Mouse (Mus musculus) 3T3-L1 (cell line): ENCODE results near the gene Phf24.
A peak's percentile ranks its signal among the peaks of the same experiment; 100 is the strongest.

Experiments
- DNase-seq: peaks from one replicate; pipeline ENCODE4 v3.0.0-alpha.2; 2015; ENCODE audit warnings: low read depth, low spot score

The Phf24 gene

GRCm38 (mm10) chr4:42916617-42917401, at the start of gene Phf24:
Phf24 (plus strand) TSS chr4:42916660.
- DNase-seq, result no peak

GRCm38 (mm10) chr4:42867390-42867789, 49.1 kb upstream of the Phf24 start:
- DNase-seq, result no peak

GRCm38 (mm10) chr4:42868193-42868592, 48.3 kb upstream of the Phf24 start:
- DNase-seq, result peak; percentile 0

GRCm38 (mm10) chr4:42870748-42871147, 45.7 kb upstream of the Phf24 start:
- DNase-seq, result peak; percentile 1

- peak; percentile 0 for DNase-seq
Observed at GRCm38 (mm10) chr4:42872151-42872550, 44.3 kb upstream of the Phf24 start.

- no peak for DNase-seq
Observed at GRCm38 (mm10) chr4:42872746-42873435, 43.6 kb upstream of the Phf24 start.

- no peak for DNase-seq
Observed at GRCm38 (mm10) chr4:42874134-42874533, 42.3 kb upstream of the Phf24 start, which contains the start of gene Fam205c. Fam205c (minus strand) TSS chr4:42874234.

GRCm38 (mm10) chr4:42876586-42877291, 39.7 kb upstream of the Phf24 start:
- DNase-seq, result peak; percentile 73

- no peak for DNase-seq
Observed at GRCm38 (mm10) chr4:42877657-42878056, 38.8 kb upstream of the Phf24 start.

- DNase-seq, result no peak
Observed at GRCm38 (mm10) chr4:42879829-42880676, 36.4 kb upstream of the Phf24 start.

- DNase-seq, result no peak
Observed at GRCm38 (mm10) chr4:42880677-42880948, 35.8 kb upstream of the Phf24 start.

- no peak for DNase-seq
Observed at GRCm38 (mm10) chr4:42886926-42887325, 29.5 kb upstream of the Phf24 start.

- DNase-seq, result no peak
Observed at GRCm38 (mm10) chr4:42888806-42889205, 27.7 kb upstream of the Phf24 start.

GRCm38 (mm10) chr4:42891176-42891575, 25.3 kb upstream of the Phf24 start:
- DNase-seq, result no peak

- no peak for DNase-seq
Observed at GRCm38 (mm10) chr4:42895118-42895517, 21.3 kb upstream of the Phf24 start.

- no peak for DNase-seq
Observed at GRCm38 (mm10) chr4:42898914-42899313, 17.5 kb upstream of the Phf24 start.

- DNase-seq, result no peak
Observed at GRCm38 (mm10) chr4:42900878-42901277, 15.6 kb upstream of the Phf24 start.

- DNase-seq, result no peak
Observed at GRCm38 (mm10) chr4:42902174-42902573, 14.3 kb upstream of the Phf24 start.

GRCm38 (mm10) chr4:42902730-42903129, 13.7 kb upstream of the Phf24 start:
- no peak for DNase-seq

GRCm38 (mm10) chr4:42903942-42904341, 12.5 kb upstream of the Phf24 start:
- DNase-seq, result peak; percentile 9

GRCm38 (mm10) chr4:42904523-42904922, 11.9 kb upstream of the Phf24 start:
- no peak for DNase-seq

- no peak for DNase-seq
Observed at GRCm38 (mm10) chr4:42904966-42905365, 11.5 kb upstream of the Phf24 start.
